Mouse (Mus musculus) gastrocnemius, adult 8-10 months (tissue): ENCODE results near the gene Tarbp2. TPM values are rescaled to one million over a fixed set of nuclear protein-coding genes. Genes with fewer than 3 reads are reported as not detected.

ENCODE experiments used
- DNase-seq, 2 experiments: peaks; one replicate each; pipeline ENCODE4 v3.0.0; 2022; ENCODE audit warnings: low spot score in 2 of 2
- total RNA-seq, 4 experiments: library from RNA; stranded (reverse); gene quantifications; 2 replicates each; pipeline ENCODE4 v1.2.4; 2022

Tarbp2 gene
- total RNA-seq, 4 experiments from 2014 or later = 29.0 to 40.3 (median 35.2) TPM

DNA sequence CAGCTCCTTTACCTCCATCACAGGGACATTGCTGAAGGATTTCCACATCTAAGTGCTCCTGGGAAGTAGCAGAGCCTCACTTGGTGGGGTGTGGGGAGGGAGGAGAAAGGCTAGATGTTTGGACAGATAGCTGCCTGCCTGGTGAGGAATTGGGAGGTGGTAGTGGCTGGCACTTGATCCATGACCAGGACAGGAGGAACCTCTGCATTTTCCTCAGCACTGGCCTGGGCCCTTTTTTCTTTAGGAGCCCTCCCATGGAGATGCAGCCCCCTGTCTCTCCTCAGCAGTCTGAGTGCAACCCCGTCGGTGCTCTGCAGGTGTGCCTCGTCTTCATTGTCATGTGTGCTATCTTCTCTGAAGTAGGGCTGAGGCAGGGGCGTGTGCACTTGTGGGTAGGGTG, 3.5 kb downstream of the Tarbp2 start:
- no peak for DNase-seq

DNA sequence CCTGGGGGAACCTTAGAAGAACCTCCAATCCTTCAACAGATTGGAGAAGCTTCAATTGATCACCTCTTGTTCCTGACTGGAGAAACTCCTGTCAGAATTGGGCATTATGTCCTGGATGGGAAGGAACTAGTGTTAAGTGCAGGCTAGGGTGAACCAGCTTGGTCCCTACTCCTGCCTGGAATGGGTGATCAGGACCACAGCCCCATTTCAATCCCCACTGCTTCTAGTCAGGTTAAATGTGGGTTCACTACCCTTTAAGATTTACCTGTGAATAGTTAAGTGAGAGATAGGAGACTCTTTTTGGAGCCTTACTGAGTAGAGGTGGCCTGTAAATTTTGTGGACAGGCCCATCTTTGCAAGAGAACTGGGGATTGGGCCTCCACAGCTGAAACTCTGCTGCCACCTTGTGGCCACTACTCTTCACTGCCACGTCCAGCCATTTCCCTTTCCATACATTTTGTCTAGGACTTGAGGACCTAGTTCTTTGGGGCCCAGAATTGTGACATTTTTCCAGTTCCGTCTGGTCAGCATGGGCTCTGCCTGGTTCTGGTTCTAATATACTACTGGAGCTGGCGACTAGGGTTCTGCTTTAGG, 7.0 kb downstream of the Tarbp2 start, which contains the start of gene Npff:
Npff (minus strand) TSS at position 51 of the 594 bp plus-strand sequence.
- peak in 1 of 2 experiments; percentile 52 for DNase-seq

DNA sequence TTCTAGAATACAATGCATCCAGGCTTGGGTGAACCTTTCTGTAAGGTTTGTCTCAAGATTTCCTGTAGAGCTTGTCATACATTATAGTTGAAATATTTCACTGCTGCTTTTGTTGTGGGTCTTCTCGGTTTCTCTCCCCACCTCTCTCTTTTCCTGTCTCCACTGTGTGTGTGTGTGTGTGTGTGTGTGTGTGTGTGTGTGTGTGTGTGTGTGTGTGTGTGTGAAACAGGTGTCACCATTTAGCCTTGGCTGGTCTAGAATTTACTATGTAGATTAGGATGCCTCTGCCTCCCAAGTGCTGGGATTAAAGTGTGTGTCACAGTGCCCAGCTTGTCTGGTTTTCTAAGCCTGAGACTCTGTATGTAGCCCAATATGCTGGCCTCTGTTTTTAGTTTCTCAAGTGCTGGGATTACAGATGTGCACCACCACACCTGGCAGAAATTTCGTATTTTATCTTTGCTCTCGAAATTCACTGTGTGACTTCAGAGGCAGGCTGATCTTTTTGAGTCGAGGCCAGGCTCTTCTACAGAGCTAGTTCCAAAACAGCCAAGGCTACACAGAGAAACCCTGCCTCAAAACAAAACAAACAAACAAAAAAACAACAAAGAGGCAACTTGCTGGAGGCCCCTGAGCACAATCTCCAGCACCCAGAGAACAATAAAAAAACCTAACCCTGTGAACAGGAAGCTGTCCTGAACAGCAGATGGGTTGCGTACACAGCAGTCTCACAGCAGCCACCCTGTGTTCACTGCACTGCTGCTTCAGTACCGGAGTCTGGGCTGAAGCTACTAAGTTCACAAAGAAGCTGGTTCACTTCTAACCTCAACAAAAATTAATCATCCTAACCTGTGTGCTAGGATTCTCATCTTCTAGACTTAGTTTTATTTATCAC, 8.4 kb downstream of the Tarbp2 start:
- DNase-seq = no peak

DNA sequence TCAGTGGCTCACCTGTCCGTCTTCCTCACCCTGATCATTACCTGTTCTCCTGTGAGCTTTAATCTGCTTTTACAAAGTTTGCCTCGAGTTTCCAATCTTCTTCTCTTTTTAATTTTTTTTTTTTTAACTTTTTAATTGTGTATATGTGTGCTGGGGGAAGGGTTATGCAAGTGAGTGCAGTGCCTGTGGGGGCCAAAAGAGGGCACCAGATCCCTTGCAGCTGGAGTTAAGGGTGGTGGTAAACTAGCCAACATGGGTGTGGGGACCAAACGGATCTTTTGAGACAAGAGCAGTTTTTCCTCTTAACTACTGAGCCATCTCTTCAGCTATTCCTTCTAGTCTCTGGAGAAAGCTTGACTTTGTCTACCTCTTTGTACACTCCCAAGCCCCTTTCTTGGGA, 9.9 kb downstream of the Tarbp2 start:
- no peak for DNase-seq

DNA sequence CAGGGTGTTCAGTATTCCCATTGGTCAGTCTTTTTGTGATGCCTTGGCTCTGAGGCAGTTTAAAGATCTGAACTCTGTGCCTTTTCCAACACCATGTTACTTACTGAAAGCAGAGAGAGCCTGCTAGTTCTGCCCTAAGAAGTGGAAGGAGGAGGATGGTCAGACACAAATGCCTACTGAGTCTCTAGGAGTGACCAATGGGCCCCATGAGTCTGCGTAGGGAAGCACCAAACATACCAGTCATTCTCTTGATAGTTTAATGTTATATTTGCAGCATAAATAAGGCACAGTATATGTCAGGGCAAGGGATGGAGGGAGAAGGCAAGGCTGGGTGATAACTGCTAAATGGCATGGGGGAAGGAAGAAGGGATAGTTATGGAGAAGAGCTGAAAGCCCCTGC, 10.4 kb downstream of the Tarbp2 start:
- DNase-seq = no peak

DNA sequence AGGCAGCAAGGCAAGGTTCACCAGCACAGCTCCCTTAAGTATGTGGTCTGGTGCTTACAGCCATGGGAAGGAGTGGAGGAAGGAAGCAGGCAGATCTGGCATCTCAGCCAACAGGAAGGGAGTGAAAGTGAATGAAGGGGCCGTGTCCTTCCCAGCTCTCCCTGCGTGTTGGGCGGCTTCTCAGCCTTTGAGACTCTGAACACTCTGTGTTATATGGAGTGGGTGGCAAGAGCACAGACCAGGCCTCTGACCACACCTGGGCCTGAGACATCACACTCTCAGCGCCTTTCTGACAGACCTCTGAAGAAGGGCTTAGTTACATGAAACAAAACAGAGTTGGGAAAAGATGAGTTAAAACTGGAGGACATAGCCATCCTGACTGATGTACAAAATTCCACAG, 12.6 kb downstream of the Tarbp2 start:
- DNase-seq = no peak

DNA sequence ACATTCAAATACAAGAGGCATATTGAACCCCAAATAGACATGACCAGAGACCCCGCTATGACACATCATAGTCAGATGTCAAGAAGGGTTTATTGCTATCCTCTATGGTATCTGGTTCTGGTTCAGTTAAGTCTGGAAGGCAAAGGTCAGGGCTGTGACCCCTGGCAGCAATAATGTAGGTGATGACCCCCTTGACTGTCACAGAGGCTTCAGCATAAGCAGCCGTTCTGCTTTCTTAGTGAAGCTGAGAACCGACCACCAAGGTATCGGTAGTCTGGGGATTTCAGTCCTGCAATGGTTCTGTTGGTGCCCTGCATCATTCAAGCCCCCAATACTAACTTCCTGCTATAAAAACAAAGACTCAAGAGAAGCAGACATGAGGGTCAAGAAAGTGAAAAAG, 13.6 kb downstream of the Tarbp2 start:
- DNase-seq = no peak

DNA sequence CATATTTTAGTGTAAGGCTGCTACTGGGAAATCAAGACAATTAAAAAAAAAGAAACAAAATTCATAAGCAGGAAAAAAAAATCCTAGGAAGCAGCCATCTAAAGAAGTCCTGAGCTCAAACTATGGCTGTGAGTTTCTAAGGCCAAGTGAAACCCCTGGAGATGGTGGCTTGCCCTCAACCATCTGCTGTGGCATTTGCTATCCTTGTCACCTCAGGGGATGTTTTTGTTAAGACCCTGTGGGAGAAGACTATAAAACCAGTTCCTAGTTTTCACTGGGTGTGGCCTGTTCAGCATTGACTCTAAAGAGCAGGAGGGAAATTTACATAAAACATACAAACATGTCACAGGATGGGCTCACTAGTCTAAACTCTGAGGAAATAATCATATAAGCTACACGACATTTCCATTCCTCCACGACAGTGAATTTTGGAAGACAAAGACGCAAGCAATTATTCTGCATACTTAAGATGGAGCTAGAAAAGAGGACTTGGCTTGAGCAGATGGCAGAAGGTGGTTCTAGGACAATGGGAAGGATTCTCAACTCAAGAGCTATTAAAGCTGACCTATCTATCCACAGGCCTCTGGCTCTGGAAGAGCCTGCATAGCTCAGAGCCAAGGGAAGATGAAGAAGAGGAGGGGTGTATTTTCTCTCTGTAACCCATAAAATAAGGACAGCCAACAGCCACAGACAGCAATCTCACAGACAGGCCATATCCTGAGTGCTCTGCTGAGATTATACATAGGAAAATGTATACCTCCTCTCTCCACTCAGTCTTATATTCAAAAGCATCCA, 14.3 kb downstream of the Tarbp2 start:
- no peak for DNase-seq

DNA sequence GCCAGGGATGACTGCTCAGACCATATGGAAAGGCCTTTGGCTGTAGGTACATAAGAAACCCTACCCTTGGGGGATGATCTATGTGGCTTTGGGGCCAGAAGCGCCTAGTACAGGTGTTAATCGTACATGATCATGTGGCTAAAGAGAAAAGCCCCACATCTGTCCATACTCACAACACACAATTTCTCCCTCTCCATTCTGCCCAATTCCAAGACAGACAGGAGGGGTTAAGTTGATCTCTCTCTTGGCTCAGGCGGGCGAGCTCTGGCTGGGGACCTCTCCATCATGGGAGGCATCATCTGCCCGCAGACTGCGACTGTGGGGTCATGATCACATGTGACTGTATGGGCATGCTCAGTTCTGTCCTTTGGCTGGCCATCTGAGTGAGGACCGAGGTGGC, 15.9 kb downstream of the Tarbp2 start:
- DNase-seq = no peak

DNA sequence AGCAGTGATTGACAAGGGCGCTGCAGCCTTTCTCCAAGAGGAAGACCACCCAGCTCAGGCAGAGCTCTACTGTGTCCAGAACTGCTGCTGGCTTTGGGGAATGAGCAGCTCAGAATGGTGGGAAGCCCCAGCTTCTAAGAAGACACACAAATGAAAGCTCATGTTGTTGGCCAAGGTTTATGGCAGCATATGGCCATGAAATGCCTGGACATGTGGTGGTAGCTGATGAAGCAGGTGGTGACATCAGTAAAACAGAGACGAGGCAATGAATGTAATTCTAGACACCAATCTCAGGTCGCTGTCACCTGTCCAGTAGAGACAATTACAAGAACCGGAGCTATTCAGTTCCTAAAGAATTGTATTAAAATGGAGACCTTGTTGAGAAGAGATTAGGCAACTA, 26.8 kb downstream of the Tarbp2 start:
- DNase-seq = no peak

DNA sequence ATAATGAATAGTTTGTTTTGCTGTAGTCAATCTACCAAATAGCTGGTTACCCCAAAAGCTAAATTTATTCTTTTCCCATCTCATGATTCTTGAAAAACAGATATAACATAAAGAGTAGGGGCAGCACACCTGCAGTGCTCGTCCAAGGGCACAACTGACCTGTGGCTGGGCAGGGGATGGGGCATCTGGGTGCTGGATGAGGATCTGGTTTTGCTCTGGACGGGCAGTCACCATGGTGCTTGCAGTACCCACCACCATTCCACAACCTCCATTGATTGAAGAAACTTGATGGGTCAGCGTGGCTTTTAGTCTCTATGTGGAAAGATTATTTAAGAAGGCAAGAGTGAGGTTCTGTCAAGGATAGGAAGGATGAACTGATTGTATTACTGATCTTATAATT, 28.3 kb downstream of the Tarbp2 start:
- no peak for DNase-seq

DNA sequence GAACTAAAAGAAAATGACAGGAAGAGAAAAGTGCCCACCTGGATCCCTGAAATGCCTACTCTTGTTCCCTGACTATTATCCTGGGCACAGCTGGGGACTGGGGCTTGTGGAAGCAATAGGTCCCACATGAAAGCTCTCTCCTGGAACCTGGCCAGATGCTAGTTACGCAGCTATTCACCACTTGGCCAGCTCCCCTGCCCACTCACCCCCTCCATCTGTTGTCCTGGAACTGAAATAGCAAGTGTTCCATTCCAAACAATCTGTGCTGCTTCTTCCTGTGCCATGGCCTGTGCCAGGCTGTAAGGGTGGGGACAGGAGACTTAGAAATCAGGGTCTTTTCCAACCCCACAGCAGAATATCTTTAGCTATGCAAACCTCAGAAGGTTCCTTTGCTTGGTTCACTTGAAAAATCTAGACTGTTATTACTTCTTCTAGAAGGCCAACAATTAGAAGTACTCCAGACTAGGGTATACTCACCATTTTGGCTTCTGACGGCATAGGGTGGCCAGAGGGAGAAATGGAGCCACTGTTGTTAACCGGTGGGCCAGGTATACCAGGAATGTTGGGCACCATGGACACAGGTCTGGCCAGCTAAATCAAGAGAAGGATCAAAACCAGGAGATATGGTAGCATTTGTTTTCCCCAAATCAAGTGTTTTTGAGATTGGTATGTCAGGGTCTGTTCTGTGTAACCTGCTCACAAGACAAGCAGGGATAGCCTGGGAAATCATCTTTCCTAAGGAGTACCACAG, 28.9 kb downstream of the Tarbp2 start:
- peak; percentile 24 to 27 for DNase-seq

DNA sequence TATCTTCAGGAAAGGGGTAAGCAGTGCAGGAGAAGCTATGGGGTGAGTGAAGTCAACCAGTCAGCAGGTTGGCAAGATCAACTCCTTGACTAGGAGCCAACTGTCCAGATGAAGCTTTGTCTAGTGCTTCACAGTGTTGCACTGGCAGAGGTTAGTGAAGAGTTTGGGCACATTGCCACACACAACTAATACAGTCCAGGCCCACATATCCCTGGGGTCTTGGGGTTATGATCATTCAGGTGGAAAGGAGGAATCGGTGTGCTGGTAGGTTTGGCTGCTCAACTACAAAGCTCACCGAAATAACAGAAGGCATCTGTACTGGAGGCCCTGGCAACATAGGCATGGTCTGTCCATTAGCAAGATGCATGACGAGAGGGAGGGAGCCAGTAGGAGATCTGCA, 29.5 kb downstream of the Tarbp2 start:
- no peak for DNase-seq

DNA sequence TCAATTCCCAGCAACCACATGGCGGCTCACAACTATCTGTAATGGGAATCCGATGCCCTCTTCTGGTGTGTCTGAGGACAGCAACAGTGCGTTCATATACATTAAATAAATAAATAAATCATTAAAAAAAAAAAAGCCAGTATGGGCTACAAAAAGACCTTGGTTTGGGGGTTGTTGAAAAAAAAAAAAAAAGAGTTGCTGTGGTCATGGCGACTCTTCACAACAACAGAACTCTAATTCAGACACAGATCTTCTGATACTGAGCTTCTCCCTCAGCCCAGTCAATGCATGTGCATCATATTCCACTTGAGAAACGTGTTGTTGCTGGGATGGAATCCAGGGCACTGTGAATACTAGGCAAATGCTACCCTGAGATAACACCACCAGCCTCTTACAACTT, 34.6 kb downstream of the Tarbp2 start:
- DNase-seq = no peak

DNA sequence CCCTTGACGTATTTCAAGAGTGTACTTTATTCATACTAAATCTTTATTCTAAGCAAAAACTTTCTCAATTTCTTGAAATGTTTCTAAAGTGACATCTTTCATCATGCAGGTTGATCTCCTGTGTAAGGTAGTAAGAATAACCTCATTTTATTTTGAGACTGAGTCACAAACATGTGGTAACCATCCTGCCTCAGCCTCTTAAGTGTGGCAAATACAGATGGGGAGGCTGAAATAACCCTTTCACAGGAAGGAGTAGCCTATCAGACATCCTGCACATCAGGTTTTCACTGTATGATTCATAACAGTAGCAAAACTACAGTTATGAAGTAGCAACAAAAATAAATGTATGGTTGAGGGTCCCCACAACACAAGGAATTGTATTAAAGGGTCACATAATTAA, 37.6 kb downstream of the Tarbp2 start:
- no peak for DNase-seq

DNA sequence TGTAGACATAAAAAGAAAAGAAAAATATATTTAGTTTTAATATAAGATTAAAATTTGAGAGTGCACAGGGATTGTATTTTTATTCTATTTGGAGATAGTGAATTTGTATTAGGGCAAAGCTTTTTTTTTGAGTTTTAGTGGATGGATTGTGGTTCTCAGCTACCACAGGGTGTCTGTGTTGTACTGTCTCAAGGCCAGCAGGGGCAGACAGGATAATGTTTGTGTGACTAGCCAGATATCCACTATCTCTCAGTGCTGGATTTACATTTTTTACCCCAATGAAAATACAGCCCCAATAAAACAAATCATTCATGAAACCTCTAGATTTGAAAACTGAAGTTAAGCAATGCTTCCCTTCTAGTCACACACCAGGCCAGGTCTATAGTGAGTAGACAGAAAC, 39.6 kb downstream of the Tarbp2 start:
- DNase-seq = no peak

DNA sequence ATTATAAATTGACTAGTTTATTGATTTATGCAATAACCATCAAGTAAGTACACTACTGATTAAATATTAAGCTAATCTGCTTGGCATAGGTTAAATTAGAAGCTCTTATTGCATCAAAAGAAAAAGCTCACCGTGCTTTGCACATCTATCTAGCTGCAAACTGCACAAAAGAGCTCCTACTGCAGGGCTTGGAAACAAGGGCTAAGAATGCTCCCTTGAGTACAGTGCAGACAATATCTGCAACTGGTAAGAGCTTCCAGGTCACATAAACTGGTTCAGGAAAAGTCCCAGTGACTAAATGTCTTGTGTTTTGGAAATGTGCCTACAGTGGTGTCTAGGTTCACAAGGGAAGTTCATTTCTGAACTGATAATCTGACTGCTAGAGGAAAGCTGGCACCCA, 44.5 kb downstream of the Tarbp2 start:
- DNase-seq = no peak

DNA sequence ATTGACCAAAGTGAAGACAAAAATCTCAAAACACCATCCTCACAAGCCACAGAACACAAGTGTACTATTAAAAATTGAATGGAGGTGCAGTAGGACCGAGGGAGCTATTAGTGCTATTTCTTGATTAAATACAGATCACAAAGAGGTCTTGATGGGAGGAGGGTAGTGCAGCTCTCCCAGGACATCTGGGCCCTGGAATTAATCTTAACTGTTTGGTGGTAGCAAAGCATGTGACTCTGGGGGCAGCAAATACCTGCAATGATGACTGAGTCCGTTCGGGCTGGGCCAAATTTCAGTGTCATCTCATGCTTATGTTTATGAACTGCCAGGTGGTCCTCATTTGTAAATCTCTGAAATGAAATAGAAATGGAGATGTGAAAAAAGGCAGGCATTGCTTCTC, 45.1 kb downstream of the Tarbp2 start:
- DNase-seq = no peak

DNA sequence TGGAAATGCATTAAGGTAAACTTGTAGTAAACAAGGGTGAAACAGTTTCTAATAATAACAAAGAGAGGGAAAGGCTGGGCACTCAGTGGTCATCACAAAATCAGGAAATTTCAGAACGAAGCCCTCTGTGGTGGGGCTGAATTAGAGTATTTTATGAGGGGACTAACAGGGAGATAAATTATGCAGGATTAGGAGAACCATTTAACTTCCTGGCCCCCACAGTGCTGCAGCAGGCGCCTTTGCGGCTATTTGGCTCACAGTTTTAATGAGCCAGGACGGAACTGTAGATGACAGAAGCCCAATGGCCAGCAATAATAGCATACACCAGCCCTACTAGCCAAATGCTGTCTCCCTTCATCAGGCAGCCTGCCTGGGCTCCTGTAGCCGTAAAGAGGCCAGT, 45.7 kb downstream of the Tarbp2 start:
- no peak for DNase-seq

DNA sequence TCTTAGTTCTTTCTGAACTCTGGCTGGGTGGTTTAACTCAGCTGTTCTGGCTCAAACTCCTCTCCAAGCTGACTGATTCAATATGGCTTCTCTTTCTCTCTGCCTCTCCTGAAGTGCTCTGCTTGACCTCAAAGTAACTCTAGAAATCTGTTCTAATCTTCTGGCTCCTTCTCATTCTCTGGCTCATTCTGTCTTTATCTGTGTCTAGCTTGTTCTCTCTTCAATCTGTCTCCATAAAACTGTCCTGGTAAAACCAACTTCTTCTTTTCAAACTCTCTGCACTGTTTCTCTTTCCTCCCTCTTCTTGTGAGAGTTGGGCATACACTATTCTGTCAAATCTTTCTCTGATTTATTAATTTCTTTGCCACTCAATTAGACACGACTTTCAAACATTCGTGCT, 49.9 kb downstream of the Tarbp2 start:
- DNase-seq = no peak

DNA sequence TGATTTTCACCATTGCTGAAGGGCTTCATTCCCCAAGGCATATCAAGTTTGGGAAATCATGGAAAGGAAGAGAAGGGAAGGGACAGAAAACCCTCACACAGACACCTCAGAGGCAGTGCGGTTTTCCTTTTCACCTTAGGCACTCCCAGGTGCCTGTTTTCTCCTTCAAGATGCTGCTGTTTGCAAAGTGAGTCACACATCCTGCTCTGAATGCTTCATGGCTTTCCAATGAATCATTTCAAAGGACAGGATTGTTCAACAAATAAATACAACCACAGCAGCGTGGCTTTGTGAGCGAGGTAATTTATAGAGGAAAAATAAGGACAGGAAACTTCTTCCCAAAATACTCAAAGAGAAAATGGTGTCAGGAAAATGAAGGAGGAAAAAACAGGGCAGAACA, 54.1 kb downstream of the Tarbp2 start:
- DNase-seq = no peak
